Mouse (Mus musculus): ENCODE results near the gene Smdt1. TPM values are rescaled to one million over a fixed set of nuclear protein-coding genes. Genes with fewer than 3 reads are reported as not detected.

Smdt1 gene
- total and polyA plus RNA-seq, 2 experiments, result 137 to 165 TPM

DNA sequence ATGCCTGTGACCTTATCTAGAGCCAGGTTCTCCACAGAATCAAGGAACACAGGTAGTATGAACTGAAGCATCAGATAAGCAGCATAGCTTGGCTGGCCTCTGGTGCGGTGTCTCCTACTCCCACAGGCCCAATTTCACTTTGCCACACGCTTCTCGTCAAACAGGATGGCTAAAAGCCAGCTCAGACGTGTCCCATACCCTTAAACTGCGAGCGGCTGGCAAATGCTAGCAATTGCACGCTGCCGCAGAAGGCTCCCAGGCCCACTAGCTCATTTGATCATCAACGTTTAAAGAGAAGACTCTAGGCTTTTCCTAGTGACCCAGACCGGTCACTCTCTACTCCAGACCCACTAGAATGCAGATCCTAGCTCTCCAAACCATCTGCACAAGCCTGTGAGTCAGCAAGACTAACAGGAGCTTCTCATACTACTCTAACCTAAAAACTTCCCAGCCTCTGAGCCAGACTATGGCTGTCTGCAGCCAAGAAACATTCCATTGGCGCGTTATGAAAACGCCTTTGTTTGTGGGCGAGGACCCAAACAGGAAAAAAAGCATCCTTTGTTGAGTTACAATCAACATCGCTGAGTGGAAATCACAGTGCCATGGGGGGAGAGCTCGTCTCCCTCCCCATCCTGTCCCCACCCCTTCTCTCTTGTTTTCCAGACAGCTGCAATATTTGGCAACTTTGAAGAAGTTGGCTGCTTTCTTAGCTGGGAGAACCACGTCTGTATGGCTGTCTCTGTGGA is 37.8 kb downstream of the Smdt1 start:
- DNase-seq (ENCODE audit: extremely low read depth, low read depth, low spot score), result peak; percentile 55
- H3K4me3 ChIP-seq (ENCODE audit: insufficient read depth, low read depth, low read length), result peak overlapping the region; percentile 6; the same call in 1 of the 2 replicates

DNA sequence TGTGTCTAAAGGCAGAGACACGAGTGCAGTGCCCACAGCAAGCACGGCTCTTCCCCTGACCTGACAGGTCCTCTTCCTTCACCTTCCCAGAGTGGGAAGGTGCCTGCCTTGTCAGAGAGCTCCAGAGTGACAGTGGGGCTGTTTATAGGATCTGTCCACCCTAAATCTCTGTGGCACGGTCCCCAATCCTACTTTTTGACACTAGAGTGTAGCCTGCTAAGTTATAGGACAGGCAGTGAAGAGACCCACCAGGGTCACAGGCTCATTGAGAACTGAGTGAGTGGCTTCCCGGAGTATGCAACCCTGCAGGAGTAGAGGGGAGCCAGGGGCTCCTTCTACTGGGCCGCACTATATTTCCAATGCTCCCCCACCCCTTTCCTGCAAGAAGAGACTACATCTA is 38.9 kb downstream of the Smdt1 start:
- peaks cover 25% of the 10 kb centered on the region for H3K4me1 ChIP-seq (ENCODE audit: control insufficient read depth, insufficient read depth, low read length)
- peak overlapping the region; percentile 99 for H3K9ac ChIP-seq (ENCODE audit: low read depth, low read length)
- WGBS, result 31% methylated on average over 5 of the region's 5 CpGs
- peak overlapping the region; percentile 48 for H3K4me3 ChIP-seq (ENCODE audit: insufficient read depth, low read depth, low read length)
- DNase-seq (ENCODE audit: extremely low read depth, low read depth, low spot score), result no peak
- no peak for TF ChIP-seq CTCF (IDR thresholded peaks at IDR 0.05; ENCODE audit: low read depth, low read length)
- no peak for TF ChIP-seq POLR2A (IDR thresholded peaks at IDR 0.05; ENCODE audit: extremely low read depth, insufficient read depth, low read length)
- H3K27me3 ChIP-seq (ENCODE audit: control insufficient read depth, insufficient read depth, low read length), result no peaks in the 10 kb centered on the region
- H3K36me3 ChIP-seq (ENCODE audit: control insufficient read depth, insufficient read depth, low read length), result peaks cover 19% of the 10 kb centered on the region
- H3K79me2 ChIP-seq (ENCODE audit: control insufficient read depth, insufficient read depth, low read length), result peaks cover 11% of the 10 kb centered on the region; the same call in 1 of the 2 replicates
- peak overlapping the region; percentile 100 for H3K27ac ChIP-seq (replicated peaks; ENCODE audit: insufficient read depth, low read depth, low read length)

More for the DNA sequence above, 37.8 kb downstream of the Smdt1 start:
- WGBS, result 32% methylated on average over 17 of the region's 17 CpGs
- TF ChIP-seq CTCF (IDR thresholded peaks at IDR 0.05; ENCODE audit: low read depth, low read length), result no peak
- TF ChIP-seq POLR2A (IDR thresholded peaks at IDR 0.05; ENCODE audit: extremely low read depth, insufficient read depth, low read length), result no peak
- Histone ChIP-seq H3K79me2 (ENCODE audit: control insufficient read depth, insufficient read depth, low read length) (peaks cover 11% of the 10 kb centered on the region; the same call in 1 of the 2 replicates), H3K27ac (replicated peaks; ENCODE audit: insufficient read depth, low read depth, low read length) (peak overlapping the region; percentile 62), H3K27me3 (ENCODE audit: control insufficient read depth, insufficient read depth, low read length) (no peaks in the 10 kb centered on the region), H3K9ac (ENCODE audit: low read depth, low read length) (peak overlapping the region; percentile 55), H3K4me1 (ENCODE audit: control insufficient read depth, insufficient read depth, low read length) (peaks cover 24% of the 10 kb centered on the region), H3K36me3 (ENCODE audit: control insufficient read depth, insufficient read depth, low read length) (peaks cover 23% of the 10 kb centered on the region)

DNA sequence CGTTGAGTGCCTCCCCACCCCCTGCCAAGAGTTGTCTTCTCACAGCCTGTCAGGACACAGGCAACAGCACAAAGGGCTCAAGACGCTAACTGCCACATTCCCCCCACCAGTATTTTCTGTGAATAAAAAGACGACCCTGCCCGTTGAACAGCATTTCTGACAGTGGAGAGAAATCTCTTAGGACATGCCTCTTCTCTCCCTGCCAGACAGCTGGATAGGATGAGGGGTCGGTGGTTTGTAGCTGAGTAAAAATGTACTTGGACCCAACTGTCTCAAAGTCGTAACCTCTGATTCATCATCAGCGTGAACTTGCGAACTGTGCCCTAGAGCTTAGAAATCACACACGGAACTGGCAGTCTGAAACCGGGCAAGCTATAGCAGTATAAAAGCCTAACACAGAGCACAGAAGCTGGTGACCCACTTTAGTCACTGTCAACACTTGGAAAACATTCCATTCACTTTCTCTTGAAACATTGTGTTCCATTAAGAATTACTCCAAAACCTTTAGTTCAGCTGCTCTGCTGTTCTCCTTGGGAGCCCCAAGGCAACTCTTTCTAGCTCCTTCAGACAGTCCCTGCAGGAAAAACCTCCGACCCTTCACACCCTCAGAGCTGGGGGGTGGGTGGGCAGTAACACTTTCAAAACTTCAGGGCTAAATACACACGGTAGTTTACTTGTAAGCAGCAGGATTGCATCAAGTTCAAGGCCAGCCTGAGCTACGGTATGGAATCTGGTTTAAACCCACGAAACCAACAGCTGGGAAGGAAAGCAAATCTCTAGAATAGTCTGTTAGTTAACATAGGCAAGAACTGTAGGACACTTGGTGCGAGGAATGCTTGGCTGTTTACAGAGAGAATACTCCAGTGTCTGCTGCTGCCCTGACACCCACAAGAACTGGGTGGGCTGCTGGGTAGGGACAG is 39.8 kb downstream of the Smdt1 start:
- Histone ChIP-seq H3K4me1 (ENCODE audit: control insufficient read depth, insufficient read depth, low read length) (peaks cover 28% of the 10 kb centered on the region), H3K79me2 (ENCODE audit: control insufficient read depth, insufficient read depth, low read length) (peaks cover 11% of the 10 kb centered on the region; the same call in 1 of the 2 replicates), H3K4me3 (ENCODE audit: insufficient read depth, low read depth, low read length) (peak overlapping the region; percentile 48), H3K9ac (ENCODE audit: low read depth, low read length) (peak overlapping the region; percentile 99), H3K36me3 (ENCODE audit: control insufficient read depth, insufficient read depth, low read length) (peaks cover 17% of the 10 kb centered on the region), H3K27me3 (ENCODE audit: control insufficient read depth, insufficient read depth, low read length) (no peaks in the 10 kb centered on the region), H3K27ac (replicated peaks; ENCODE audit: insufficient read depth, low read depth, low read length) (peak overlapping the region; percentile 100)
- no peak for TF ChIP-seq CTCF (IDR thresholded peaks at IDR 0.05; ENCODE audit: low read depth, low read length)
- TF ChIP-seq POLR2A (IDR thresholded peaks at IDR 0.05; ENCODE audit: extremely low read depth, insufficient read depth, low read length), result no peak
- DNase-seq (ENCODE audit: extremely low read depth, low read depth, low spot score), result peak; percentile 94
- WGBS, result 12% methylated on average over 15 of the region's 15 CpGs

DNA sequence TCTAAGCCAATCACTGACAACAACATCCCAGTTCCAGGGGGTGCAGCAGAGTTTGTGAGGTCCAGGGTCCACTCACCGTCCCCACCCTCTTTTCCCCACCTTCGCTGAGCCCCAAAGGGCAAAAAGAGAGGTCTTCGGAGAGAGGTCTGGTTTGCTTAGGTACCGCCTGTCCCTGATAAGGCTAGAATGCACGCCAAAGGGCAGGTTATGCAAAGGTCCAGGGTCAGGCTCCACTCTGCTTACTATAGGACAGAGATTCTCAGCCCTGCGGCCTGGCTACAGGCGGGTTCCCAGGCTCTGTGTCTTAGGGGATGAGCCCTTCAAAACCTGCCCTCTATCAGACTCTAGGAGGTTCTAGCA is 40.7 kb downstream of the Smdt1 start:
- peak overlapping the region; percentile 100 for H3K27ac ChIP-seq (replicated peaks; ENCODE audit: insufficient read depth, low read depth, low read length)
- DNase-seq (ENCODE audit: extremely low read depth, low read depth, low spot score), result peak; percentile 98
- peaks cover 28% of the 10 kb centered on the region for H3K4me1 ChIP-seq (ENCODE audit: control insufficient read depth, insufficient read depth, low read length)
- 6% methylated on average over 7 of the region's 7 CpGs for WGBS
- peaks cover 11% of the 10 kb centered on the region; the same call in 1 of the 2 replicates for H3K79me2 ChIP-seq (ENCODE audit: control insufficient read depth, insufficient read depth, low read length)
- peak overlapping the region; percentile 99 for H3K9ac ChIP-seq (ENCODE audit: low read depth, low read length)
- TF ChIP-seq POLR2A (IDR thresholded peaks at IDR 0.05; ENCODE audit: extremely low read depth, insufficient read depth, low read length) (peak; percentile 55; the same call in 1 of the 2 replicates), CTCF (IDR thresholded peaks at IDR 0.05; ENCODE audit: low read depth, low read length) (no peak)
- H3K4me3 ChIP-seq (ENCODE audit: insufficient read depth, low read depth, low read length), result peak overlapping the region; percentile 92
- peaks cover 13% of the 10 kb centered on the region for H3K36me3 ChIP-seq (ENCODE audit: control insufficient read depth, insufficient read depth, low read length)
- no peaks in the 10 kb centered on the region for H3K27me3 ChIP-seq (ENCODE audit: control insufficient read depth, insufficient read depth, low read length)

DNA sequence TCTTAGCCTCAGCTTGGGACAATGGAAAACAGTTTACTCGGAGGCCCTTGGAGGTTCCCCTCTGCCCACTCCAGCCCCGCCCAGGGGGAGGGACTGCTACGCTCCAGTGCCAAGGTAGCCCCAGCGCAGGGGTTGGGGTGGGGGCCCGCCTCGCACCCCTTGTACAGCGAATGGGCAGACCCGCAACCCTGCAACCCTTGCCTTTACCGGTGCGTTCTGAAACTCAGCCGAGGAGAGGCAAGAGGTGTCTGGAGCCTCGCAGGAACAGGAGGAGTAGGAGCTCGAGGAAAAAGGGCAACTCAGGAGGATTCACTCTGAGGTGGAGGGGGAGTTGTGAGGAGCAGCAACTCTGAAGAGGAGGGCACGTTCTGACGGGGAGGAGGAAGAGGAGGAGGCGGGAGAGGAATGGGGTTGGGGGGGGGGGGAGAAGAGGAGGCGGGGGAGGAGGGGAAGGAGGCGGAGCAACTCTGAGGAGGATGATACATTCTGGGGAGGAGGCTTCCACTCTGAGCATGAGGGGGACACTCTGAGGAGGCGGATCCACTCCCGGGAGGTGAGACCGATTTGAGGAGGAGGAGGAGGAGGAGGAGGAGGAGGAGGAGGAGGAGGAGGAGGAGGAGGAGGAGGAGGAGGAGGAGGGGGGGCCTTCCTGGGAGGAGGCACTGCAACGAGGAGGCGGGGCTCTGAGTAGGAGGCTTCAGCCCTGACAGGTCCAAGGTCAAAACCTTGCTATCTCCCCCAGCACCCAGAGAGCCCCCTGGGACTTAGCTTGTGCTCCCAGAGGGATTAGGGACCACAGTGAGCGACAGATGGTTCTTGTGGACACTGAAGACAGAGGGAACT is 41.3 kb downstream of the Smdt1 start, which contains the start of gene Cyp2d22:
TSS of gene Cyp2d22 (minus strand) at position 390 of the 843 bp plus-strand sequence.
- DNase-seq (ENCODE audit: extremely low read depth, low read depth, low spot score), result peak; percentile 91
- Histone ChIP-seq H3K36me3 (ENCODE audit: control insufficient read depth, insufficient read depth, low read length) (peaks cover 9% of the 10 kb centered on the region), H3K79me2 (ENCODE audit: control insufficient read depth, insufficient read depth, low read length) (peaks cover 11% of the 10 kb centered on the region; the same call in 1 of the 2 replicates), H3K27me3 (ENCODE audit: control insufficient read depth, insufficient read depth, low read length) (no peaks in the 10 kb centered on the region), H3K4me1 (ENCODE audit: control insufficient read depth, insufficient read depth, low read length) (peaks cover 28% of the 10 kb centered on the region), H3K4me3 (ENCODE audit: insufficient read depth, low read depth, low read length) (peak within 1 kb of the TSS; percentile 92), H3K9ac (ENCODE audit: low read depth, low read length) (peak within 1 kb of the TSS; percentile 99), H3K27ac (replicated peaks; ENCODE audit: insufficient read depth, low read depth, low read length) (peak within 1 kb of the TSS; percentile 100)
- TF ChIP-seq POLR2A (IDR thresholded peaks at IDR 0.05; ENCODE audit: extremely low read depth, insufficient read depth, low read length) (peak; percentile 59; the same call in 1 of the 2 replicates), CTCF (IDR thresholded peaks at IDR 0.05; ENCODE audit: low read depth, low read length) (no peak)
- under 1% methylated on average over 18 of the region's 24 CpGs for WGBS

All from liver, adult 2 months (tissue).